Mouse (Mus musculus): ENCODE measurements around the gene 9330182O14Rik. TPM values are rescaled to one million over a fixed set of nuclear protein-coding genes. Genes with fewer than 3 reads are reported as not detected.

9330182O14Rik gene
- polyA plus RNA-seq (2012), result not detected in 2 replicates

GRCm38 (mm10) chr15:40134152-40134792 lies at the start of gene 9330182O14Rik:
TSS of gene 9330182O14Rik (plus strand) at chr15:40134365.

All from megakaryocyte-erythroid progenitor cell, adult 5 weeks (primary cell).